Mouse (Mus musculus): ENCODE measurements around the gene Cd19.
"Not testable (repeated sequence)": the region's sequence is repeated elsewhere in the genome, so short reads cannot be mapped to it uniquely, and the experiment has no call there.

Gene Cd19

DNA sequence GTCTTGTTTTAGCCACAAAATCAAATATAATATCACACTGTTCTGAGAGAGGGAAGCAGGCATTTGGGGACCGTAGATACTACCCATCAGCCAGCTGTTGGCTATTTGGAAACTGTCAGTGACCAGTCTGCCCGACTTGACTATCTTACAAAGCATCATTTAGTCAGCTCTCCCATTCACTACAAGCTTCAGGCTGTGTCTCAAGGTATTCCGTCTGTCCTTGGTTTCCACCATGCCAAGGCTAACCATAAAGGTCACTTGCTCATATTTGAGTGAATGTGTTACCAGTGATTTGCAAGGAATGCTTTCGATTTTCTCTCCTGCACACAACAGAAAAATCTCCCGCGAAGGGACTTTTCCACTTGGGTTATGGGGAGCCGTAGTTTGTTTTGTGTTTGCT, 20.0 kb upstream of the Cd19 start:
- no peak for DNase-seq

GRCm38 (mm10) chr7:126430167-126430566, 15.5 kb upstream of the Cd19 start:
- DNase-seq: no peak

DNA sequence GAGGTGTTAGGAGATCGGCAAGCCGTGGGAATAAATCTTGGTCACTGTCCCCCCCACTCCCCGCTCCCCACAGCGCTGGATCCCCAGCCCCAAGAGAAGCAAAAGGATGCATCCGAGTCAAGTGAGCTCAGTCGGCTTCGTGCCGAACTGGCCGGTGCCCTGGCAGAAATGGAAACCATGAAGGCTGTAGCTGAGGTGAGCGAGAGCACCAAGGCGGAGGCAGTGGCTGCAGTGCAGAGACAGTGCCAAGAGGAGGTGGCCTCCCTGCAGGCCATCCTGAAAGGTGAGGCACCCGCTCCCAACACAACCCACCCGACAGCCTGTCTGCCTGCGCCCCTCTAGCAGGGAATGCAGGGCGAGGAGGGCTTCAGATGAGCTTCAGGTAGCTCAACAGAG, 14.8 kb upstream of the Cd19 start:
- no peak for DNase-seq

DNA sequence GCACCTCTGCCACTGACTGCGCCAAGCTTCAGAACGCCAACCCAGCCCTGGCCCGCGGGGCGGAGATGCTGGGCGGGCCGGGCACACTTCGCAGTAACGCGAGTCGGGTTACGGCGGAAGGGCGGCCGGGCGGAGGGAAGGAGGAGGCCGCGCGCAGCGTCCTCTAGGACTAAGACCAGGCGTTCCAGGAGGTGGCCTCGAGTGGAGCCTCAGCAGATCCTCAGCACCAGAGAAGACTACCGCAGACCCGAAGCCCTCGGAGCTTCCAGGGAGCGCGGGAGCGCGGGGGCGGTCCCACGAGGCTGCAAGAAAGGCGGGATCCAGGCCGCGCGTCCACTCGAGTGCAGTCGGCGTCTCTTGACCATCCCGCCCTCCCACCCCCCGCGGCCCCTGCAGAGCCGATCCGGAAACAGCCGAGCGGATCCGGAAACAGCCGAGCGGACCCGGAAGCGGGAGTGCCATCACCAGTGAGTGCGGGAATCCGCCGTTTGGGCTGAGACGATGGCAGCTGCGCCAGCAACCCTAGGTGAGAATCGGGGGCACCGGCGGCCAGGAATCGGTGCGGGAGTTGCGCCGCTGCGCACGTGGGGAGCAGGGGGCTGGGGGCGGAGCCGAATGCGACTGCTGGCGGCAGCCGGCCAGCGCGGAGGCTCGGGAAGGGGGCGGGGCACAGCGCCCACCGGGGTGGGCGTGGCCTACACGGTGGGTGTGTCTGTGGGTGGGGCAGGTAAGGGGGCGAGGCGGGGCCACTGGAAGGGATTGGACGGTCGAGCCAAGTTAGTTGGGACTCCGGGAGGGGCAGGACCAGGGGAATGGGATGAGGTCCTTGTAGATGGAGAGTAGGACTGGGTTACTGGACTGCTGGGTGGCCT, 14.2 kb upstream of the Cd19 start, which contains the start of gene Rabep2:
Gene Rabep2 (plus strand): TSS at position 129 of the 872 bp plus-strand sequence.
- DNase-seq: peak; percentile 96 to 97

DNA sequence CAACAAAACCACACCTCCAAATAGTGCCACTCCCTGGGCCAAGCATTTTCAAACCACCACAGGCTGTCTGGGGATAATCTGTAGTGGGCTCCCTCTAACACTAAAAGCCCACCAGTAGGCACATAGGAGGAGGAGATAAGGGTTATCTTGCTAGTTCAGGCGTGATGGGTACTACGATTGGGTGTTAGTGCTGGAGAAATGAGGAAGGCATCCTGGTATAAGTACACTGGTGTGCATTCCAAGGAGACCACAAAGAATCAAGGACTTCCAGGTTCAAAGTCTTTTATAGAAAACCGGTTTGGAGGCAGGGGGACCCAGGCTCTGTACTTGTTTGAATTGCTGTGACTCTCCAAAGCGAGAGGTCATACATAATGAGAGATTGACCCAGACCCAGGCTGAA, 13.5 kb upstream of the Cd19 start:
- no peak for DNase-seq

GRCm38 (mm10) chr7:126427323-126427860, 12.7 kb upstream of the Cd19 start:
- no peak for DNase-seq

DNA sequence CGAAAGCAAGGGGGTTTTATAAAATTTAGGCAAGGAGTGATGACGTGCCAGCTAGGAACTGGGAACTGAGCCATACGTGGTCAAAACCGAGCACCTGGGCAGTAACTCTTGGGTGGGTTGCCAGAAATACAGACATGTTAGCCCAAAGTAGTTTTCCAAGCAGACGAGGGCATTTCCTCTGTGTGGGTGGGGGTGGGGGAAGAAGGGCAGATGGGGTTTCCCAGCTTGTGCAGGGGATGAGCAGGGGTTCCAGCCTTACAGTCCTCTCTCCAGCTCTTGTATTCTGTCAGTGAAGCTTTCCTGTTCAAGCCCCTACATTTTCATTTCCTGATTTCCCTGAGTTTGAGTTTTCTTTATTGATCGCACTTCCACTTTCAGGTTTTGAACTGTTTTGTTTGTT, 9.5 kb upstream of the Cd19 start:
- DNase-seq: no peak

DNA sequence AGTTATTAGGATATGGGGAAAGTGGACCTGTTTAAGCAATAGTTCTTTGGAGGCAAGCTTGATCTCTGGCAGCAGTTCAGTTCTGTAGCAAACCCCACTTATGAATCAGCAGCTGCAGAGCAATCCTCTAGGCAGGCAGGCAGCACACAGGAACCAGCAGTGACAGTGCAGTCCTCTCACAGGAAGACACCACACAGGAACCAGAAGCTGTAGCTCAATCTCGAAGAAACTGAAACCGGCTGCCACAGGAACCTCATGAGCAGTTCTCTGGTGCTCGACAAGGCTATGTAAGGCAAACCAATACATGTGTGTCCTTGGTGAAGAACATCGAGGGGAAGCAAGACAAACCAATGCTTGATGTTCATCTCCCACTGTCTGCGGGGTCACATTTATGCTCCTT, 7.1 kb upstream of the Cd19 start:
- DNase-seq: no peak

DNA sequence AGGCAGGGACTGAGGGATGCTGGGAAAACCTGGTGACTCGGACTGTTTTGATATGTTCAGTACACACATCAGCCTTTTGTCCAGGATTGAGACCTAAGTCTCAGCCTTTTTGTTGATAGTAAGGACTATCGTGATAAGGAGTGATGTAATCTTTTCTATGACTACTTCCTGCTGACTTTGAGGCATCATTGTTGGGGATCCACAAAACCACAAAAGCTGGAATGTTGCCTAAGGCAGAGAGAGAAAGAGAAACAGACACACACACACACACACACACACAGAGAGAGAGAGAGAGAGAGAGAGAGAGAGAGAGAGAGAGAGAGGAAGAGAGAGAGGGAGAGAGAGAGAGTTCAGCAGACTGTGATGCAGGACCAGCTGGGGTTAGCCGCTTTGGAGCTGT, 3.8 kb upstream of the Cd19 start:
- no peak for DNase-seq

- no peak for DNase-seq
Measured at GRCm38 (mm10) chr7:126417606-126418005, 2.9 kb upstream of the Cd19 start.

DNA sequence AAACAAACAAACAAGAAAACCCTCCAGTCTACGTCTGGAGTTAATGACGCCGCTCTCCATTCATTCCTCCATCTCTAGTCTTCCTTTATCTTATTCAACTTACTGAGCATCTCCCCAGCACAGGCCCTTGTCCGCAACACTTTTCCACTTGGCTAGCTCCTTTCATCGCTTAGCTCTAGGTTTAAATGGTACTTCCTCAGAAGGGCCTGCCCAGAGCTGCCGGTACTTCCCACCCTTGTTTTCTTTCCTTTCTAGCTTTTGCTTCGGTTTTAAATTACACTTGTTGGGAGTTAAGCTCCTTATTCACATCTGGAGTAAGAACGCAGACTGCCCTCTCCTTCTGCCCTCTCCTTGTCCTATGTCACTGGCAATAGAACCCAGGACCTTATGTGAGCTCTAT, 2.4 kb upstream of the Cd19 start:
- DNase-seq: no peak

GRCm38 (mm10) chr7:126416615-126417014, 1.9 kb upstream of the Cd19 start:
- no peak for DNase-seq

GRCm38 (mm10) chr7:126411061-126411460, 3.6 kb downstream of the Cd19 start:
- no peak for DNase-seq

GRCm38 (mm10) chr7:126408686-126409085, 6.0 kb downstream of the Cd19 start:
- no peak for DNase-seq

DNA sequence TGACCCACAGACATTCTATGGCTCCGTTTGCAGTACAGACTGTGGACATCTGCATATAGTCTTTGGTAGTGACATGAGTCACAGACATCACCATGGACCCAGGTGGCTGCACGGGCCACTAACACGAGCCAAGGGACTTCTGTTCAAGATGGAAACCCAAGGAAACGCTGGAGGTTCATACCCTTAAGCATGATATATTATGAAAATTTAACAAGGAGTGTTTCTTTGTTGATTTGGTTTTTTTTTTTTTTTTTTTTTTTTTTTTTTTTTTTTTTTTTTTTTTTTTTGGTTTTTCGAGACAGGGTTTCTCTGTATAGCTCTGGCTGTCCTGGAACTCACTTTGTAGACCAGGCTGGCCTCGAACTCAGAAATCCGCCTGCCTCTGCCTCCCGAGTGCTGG, 12.2 kb downstream of the Cd19 start:
- not testable (repeated sequence) for DNase-seq

GRCm38 (mm10) chr7:126399548-126399947, 15.1 kb downstream of the Cd19 start:
- peak; percentile 73 to 88 for DNase-seq

GRCm38 (mm10) chr7:126397822-126398221, 16.9 kb downstream of the Cd19 start:
- DNase-seq: no peak

GRCm38 (mm10) chr7:126397221-126397620, 17.5 kb downstream of the Cd19 start:
- no peak for DNase-seq

DNA sequence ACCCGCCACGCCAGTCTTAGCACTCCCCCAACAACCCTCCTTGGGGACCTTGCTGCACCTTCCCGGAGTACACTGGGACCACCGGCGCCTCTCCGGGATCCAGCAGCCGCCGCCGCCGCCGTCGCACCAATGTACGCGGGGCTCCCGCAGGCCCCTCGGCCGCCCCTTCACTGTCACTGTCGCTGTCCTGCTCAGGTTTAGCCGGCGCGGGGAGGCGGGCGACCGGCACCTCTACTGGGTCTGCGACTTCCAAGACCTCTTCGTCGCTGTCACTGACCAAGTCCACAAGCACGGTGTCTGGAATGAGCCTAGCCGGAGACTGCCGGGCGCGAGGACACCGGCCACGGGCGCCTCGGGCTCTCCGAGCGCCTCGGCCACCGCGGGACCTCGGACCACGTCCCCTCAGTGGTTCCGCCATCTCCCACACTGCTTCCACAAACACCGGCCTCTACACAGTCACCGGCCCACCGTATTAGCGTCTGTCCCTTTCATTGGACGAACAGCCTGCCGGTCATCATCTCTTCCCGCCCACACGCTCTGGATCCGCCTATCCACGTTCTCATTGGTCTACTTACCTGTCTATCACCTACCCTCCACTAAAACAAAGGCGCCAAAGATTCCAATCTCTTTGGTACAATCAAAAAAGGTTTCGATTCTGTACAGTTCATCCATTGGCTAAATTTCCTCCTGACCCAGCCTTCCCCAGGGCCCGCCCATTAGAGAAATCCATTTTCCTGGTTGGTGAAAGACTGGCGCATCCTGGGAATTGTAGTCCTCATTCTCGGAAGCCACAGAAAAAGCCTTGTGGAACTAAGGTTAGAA, 18.2 kb downstream of the Cd19 start, which contains the start of gene Nfatc2ip:
Gene Nfatc2ip (minus strand): TSS at position 440 of the 822 bp plus-strand sequence.
- DNase-seq: peak; percentile 95 to 96

- not testable (repeated sequence) for DNase-seq
Measured at GRCm38 (mm10) chr7:126392086-126392884, 22.4 kb downstream of the Cd19 start.

DNA sequence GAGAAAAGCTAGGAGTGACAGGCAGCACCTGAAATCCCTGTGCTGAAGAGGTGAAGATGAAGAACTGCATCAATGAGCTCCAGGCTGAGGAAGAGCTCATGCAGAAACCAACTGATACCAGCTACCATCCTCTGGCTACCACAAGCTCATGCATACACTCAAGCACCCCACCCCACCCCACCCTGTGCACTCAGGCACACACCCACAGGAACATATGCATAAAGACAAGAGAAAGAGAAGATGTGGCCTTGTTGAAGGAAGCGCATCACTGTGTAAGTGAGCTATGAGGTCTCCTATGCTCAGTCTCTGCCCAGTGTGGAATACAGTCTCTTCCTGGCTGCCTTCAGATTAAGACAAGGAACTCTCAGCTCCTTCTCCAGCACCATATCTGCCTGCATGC, 26.5 kb downstream of the Cd19 start:
- DNase-seq: no peak

DNA sequence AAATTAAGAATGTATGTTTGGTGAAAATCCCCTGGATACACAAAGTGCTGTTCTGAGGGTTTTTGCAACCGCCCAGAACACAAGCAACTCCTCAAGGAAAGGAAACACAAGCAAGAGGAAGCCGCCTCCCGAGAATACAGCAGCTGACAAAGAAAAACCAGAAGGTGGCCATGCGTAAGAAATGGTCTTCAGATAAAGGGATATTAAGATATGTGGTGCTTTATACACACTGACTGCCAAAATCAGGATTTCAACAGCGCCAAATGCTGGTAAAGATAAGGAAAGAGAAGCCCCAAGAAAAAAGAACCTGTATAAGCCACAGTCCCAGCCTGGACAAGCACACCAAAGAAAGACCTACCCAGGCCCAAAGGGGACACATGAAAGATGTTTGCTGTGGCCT, 31.1 kb downstream of the Cd19 start:
- DNase-seq: no peak
